Mouse (Mus musculus): ENCODE measurements around the gene Vmn2r38.
"Not testable (repeated sequence)": the region's sequence is repeated elsewhere in the genome, so short reads cannot be mapped to it uniquely, and the experiment has no call there.

Gene Vmn2r38

GRCm38 (mm10) chr7:9097781-9098180, at the start of gene Vmn2r38:
TSS of gene Vmn2r38 (minus strand) at chr7:9097881.
- not testable (repeated sequence) for DNase-seq (ENCODE audit: low spot score)

GRCm38 (mm10) chr7:9065353-9065752, 32.3 kb downstream of the Vmn2r38 start:
- not testable (repeated sequence) for DNase-seq (ENCODE audit: low spot score)

GRCm38 (mm10) chr7:9030698-9031097, 67.0 kb downstream of the Vmn2r38 start, which contains the start of gene Vmn2r39:
TSS of gene Vmn2r39 (minus strand) at chr7:9030798.
- not testable (repeated sequence) for DNase-seq (ENCODE audit: low spot score)

All from layer of hippocampus, adult 11-12 months (tissue).